Mouse (Mus musculus) duodenum, adult 2 months (tissue): Measurements from ENCODE around the gene Insig2. TPM values are rescaled to one million over a fixed set of nuclear protein-coding genes. Genes with fewer than 3 reads are reported as not detected.

ENCODE experiments used
- polyA plus RNA-seq: library from polyadenylated mRNA; depleted of rRNA; stranded (reverse); fragments of >200 nt; gene quantifications from 2 replicates; pipeline ENCODE4 v1.2.3, GENCODE M21; 2012; ENCODE audit warnings: low replicate concordance; rRNA removed

Gene Insig2
- 7.0 and 7.7 TPM in 2 replicates for polyA plus RNA-seq

GRCm38 (mm10) chr1:121332485-121332884 is at the start of gene Insig2:
Gene Insig2, minus strand, starts transcription at chr1:121332589.

Other genes with a start within 250 kb of the Insig2 start
- 2.5 TPM in 2 replicates for gene Ccdc93, start 98.5 kb upstream of the Insig2 start, polyA plus RNA-seq
- gene Htr5b, start 195.9 kb upstream of the Insig2 start, polyA plus RNA-seq, result not detected in 2 replicates
- 10.1 and 10.4 TPM in 2 replicates for gene Ddx18, start 235.4 kb upstream of the Insig2 start, polyA plus RNA-seq